Mouse (Mus musculus): ENCODE results near the gene Chst15.

The Chst15 gene

DNA sequence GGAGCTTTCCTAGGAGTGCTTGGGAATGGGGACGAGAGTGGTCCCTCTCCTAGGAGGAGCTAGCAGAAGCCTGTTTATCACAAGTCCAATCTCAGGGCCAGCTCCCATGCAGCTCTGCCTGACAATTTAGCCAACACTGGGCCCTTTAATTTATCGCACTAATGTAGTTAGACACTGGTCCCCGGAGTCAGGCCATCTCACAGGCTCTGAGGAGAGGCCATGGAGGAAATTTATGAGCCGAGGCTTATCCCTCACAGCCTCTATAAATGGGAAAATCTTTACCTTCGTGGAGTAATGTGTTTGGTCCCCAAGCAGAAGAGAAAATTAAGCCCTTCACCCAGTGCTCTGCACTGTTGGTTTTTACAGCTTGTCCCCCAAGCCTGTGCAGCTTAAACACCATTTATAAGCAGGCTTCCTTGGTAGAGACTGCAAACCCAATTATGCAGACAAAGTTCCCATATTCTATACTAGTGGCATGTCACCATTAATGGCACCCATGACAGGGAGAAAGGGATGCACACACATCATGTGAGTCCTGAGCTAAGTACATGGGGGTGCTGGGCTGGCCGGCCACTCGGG is 18.5 kb downstream of the Chst15 start:
- no peaks in the 10 kb centered on the region for H3K36me3 ChIP-seq (ENCODE audit: control insufficient read depth, insufficient read depth, low read length, poor library complexity, severe bottlenecking)
- no peak for DNase-seq (ENCODE audit: low read depth, low spot score)
- H3K27me3 ChIP-seq (ENCODE audit: control insufficient read depth, insufficient read depth, low read length, poor library complexity, severe bottlenecking), result no peaks in the 10 kb centered on the region

DNA sequence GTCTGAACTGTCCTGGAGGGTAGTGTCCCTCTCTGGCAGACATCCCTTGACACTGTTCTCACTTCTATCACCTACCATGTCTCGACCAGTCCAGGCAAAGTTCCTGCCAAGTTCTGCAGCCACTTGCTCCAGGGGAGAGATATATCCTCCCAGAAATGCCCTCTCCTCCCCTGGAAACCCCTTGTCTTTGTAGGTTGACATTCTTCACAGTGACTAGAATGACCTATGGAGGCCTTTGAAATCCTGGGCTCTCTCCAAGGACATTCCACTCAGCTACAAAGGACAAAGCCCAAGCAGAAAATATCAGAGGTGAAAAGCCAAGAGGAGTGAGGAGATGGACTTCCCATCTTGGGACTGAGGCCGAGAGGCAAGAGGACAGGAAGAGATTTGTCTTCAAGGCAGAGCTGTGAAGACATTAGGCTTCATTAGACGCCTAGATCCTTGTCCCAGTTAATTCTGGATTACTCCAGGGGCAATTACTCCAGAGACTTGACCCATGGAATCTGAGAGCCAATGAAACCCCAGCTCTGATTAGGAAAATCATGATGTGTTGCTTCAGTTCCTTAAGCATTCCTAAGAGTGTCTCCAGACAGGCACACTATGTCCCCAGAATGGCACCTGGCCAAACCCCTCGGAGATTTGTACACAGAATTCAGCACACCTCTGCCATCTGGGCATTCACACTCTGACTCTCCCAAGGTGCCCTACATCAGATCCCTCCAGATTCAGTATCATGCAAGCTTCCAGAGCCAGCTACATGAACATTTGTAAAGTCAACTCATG is 20.2 kb downstream of the Chst15 start:
- Histone ChIP-seq H3K36me3 (ENCODE audit: control insufficient read depth, insufficient read depth, low read length, poor library complexity, severe bottlenecking) (no peaks in the 10 kb centered on the region), H3K27me3 (ENCODE audit: control insufficient read depth, insufficient read depth, low read length, poor library complexity, severe bottlenecking) (no peaks in the 10 kb centered on the region)
- DNase-seq (ENCODE audit: low read depth, low spot score), result no peak

DNA sequence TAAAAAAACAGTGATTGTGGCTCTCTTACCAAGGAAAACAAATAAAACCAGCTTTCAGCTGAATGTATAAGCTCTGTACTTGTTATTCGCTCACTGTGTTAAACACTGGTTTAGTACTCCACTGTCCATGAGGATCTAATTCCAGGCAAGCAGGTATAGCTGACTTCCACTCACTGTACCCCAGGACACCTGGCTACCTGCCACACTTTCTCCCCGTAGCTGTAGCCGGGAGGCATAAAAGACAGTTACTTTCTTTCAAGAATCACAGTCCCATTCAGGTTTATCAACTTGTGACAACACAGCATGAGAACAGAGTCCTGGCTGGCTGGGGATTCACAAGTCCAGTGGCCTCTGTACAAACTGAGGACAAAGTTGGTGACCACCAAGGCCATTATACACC is 20.9 kb downstream of the Chst15 start:
- Histone ChIP-seq H3K27me3 (ENCODE audit: control insufficient read depth, insufficient read depth, low read length, poor library complexity, severe bottlenecking) (no peaks in the 10 kb centered on the region), H3K36me3 (ENCODE audit: control insufficient read depth, insufficient read depth, low read length, poor library complexity, severe bottlenecking) (no peaks in the 10 kb centered on the region)
- no peak for DNase-seq (ENCODE audit: low read depth, low spot score)

DNA sequence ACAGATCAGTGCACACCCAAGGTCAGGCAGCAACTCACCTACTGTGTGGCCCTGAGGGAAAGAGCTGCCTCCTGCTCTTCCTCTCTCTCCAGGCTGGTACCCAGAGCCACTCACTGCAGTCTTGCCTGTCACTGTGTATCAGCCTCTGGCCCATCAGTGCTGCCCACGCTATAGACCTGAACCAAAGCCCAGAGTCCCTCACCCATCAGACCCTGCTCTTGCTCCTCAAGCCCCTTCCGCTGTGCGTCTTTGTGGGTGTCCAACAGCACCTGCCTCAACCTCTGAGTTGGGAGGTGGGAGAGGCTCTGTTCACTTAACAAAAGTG is 29.7 kb downstream of the Chst15 start:
- Histone ChIP-seq H3K36me3 (ENCODE audit: control insufficient read depth, insufficient read depth, low read length, poor library complexity, severe bottlenecking) (peaks cover 2% of the 10 kb centered on the region; the same call in 1 of the 2 replicates), H3K27me3 (ENCODE audit: control insufficient read depth, insufficient read depth, low read length, poor library complexity, severe bottlenecking) (no peaks in the 10 kb centered on the region)
- no peak for DNase-seq (ENCODE audit: low read depth, low spot score)

DNA sequence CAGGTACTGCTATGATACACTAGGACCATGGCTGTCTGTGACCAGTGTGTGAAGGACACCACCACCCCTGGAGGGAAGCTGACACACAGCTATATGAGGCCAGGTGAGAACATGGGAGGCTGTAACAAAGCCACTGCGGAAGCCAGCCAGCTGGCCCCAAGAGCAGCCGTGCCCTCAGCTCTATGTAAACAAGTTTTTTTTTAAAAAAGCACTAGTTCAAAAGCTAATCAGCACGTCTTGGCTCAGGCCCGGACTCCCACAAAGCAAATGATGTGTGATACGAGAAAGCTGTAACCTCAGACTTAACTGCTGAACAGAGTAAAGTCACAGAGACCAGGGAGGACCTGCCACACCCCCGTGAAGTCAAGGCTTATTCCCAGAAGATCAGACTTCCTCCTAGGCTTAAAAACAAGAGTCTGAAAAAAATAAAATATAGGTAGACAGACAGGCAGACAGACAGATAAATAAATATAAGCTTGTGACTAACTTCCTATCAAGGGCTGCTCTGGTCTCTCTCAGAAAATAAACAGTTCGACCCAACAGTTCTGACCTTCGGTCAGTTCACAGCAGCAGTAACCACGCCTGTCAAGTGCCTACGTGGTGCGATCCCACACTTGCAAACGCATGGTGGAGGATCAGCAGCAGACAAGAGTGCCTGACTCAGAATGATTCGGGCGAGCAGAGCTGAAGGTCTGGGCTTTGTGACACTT is 30.2 kb downstream of the Chst15 start:
- DNase-seq (ENCODE audit: low read depth, low spot score), result no peak
- H3K27me3 ChIP-seq (ENCODE audit: control insufficient read depth, insufficient read depth, low read length, poor library complexity, severe bottlenecking), result no peaks in the 10 kb centered on the region

DNA sequence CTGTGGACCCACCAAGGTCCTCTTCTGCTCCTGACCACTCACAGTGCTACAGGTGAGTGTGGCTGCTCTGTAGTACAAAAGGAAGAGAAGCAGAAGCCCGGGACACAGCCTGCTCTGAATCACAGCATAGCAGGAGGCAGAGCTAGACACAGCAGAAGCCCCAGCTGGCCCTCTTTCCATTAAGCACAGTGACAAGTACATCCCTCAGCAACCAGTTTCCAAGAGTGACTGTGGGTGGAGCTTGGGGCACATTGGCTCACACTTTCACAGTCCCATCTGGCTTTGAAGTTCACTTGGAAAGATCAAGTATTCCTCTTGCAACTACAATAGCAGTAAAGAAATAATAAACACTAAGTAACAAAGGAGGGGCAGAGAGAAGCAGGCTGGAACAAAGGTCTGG is 32.2 kb downstream of the Chst15 start:
- no peak for DNase-seq (ENCODE audit: low read depth, low spot score)
- Histone ChIP-seq H3K27me3 (ENCODE audit: control insufficient read depth, insufficient read depth, low read length, poor library complexity, severe bottlenecking) (no peaks in the 10 kb centered on the region), H3K36me3 (ENCODE audit: control insufficient read depth, insufficient read depth, low read length, poor library complexity, severe bottlenecking) (no peaks in the 10 kb centered on the region; the same call in 1 of the 2 replicates)

More for the DNA sequence above, 30.2 kb downstream of the Chst15 start:
- peaks cover 2% of the 10 kb centered on the region; the same call in 1 of the 2 replicates for H3K36me3 ChIP-seq (ENCODE audit: control insufficient read depth, insufficient read depth, low read length, poor library complexity, severe bottlenecking)

DNA sequence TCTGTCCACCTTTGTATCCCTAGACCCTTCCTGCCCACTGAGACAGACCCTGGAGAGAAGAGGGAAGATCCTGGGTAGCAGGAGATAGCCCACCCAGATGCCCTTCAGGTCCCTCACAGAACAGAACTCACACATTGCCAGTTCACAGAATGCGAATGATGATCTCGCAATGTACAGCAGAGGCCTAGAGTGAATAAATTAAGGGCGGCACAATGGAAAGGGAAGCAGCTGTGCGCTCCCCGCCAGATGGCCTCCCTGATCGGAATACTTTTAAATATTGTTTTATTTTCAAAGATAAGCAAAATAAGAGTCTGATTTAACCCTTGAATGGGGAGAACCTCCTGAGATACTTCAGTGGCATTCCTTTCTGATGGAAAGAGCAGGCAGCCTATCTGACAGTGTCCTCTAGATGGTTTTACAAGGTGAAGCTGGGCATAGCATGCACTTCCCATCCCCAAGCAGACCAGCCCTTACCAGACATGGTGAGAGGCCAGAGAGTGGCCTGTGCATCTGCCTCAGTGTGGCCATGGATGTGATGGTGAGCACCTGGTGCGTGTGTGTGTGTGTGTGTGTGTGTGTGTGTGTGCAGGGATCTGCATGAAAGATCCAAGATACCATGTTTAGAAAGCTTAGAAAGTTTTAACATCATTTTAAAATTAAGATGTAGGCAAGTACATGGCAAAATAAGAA is 32.8 kb downstream of the Chst15 start:
- no peak for DNase-seq (ENCODE audit: low read depth, low spot score)
- H3K36me3 ChIP-seq (ENCODE audit: control insufficient read depth, insufficient read depth, low read length, poor library complexity, severe bottlenecking), result no peaks in the 10 kb centered on the region; the same call in 1 of the 2 replicates
- H3K27me3 ChIP-seq (ENCODE audit: control insufficient read depth, insufficient read depth, low read length, poor library complexity, severe bottlenecking), result no peaks in the 10 kb centered on the region

DNA sequence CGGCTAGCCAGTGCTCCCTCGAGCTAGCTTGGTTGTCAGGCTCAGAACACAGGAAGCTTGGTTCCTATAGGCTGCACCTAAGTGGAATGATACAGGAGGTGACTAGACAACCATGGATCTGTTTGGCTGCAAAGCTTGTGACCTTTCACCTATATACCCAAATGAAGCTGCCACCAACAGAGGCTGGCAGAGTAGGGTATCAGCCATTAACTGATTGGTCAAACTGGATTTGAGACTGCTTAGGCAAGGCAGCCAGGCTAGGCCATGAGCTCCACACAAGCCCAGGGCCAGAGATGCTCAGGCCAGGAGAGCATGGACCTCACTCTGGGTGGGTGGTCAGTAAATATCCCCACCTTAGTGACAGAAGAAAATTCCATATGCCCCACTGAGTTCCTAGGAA is 34.5 kb downstream of the Chst15 start:
- H3K27me3 ChIP-seq (ENCODE audit: control insufficient read depth, insufficient read depth, low read length, poor library complexity, severe bottlenecking), result no peaks in the 10 kb centered on the region
- DNase-seq (ENCODE audit: low read depth, low spot score), result no peak

DNA sequence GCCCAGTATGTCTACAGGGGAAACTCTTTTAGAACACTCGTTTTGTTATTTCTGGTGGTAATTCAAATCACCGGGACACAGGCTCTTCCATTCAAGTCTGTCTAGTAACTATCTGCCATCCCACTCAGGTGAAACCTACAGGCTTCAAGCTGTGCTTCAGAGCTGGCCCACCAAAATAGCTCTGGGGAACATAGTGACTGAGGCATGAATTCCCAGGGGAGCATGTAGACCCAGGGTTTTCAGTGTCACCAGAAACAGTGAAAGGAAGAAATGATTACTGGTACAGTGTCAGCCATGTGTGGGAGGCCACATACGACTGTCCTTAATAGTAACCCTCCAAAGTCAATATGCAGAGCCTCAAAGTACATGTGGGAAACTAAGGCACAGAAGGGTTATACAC is 34.9 kb downstream of the Chst15 start:
- H3K36me3 ChIP-seq (ENCODE audit: control insufficient read depth, insufficient read depth, low read length, poor library complexity, severe bottlenecking), result no peaks in the 10 kb centered on the region; the same call in 1 of the 2 replicates
- peak; percentile 73 for DNase-seq (ENCODE audit: low read depth, low spot score)
- H3K27me3 ChIP-seq (ENCODE audit: control insufficient read depth, insufficient read depth, low read length, poor library complexity, severe bottlenecking), result no peaks in the 10 kb centered on the region

More for the DNA sequence above, 34.5 kb downstream of the Chst15 start:
- no peaks in the 10 kb centered on the region; the same call in 1 of the 2 replicates for H3K36me3 ChIP-seq (ENCODE audit: control insufficient read depth, insufficient read depth, low read length, poor library complexity, severe bottlenecking)

DNA sequence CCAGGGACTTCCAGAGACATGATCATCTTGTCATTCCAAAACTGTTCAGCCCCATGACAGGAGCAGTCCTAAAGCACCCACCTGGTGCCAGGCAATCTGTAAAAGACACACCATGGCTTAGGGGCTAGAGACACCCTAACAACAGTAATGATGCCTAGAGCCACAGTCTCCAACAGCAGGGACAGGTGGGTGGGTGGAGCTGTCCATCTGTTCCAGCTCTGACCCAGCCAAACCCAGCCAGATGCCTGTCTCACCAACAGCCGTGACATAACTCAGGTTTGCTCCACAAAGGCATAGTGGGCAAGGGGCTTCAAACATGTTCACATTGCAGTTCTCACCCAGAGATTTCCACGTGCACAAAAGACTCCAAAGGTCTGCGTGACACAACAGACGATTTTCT is 35.3 kb downstream of the Chst15 start:
- no peaks in the 10 kb centered on the region for H3K27me3 ChIP-seq (ENCODE audit: control insufficient read depth, insufficient read depth, low read length, poor library complexity, severe bottlenecking)
- no peaks in the 10 kb centered on the region; the same call in 1 of the 2 replicates for H3K36me3 ChIP-seq (ENCODE audit: control insufficient read depth, insufficient read depth, low read length, poor library complexity, severe bottlenecking)
- no peak for DNase-seq (ENCODE audit: low read depth, low spot score)

DNA sequence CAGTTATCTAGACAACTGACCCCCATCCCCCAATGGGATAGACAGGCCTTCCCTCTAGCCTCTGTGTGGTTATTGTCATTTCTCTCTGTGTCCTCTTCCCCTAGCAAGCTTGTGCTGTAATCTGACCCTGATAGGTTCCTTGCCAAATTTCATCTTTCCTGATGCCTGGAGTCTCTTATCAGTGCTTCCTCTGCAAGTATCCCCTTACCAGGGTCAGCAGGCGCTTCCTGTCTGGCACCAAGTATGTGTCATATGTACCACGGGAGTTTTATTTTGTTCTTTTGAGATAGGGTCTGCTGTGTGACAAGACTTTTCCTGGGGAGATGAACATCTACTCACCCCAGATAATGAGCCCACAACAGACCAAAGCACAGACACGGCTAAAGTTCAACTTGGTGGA is 38.4 kb downstream of the Chst15 start:
- DNase-seq (ENCODE audit: low read depth, low spot score), result no peak
- H3K36me3 ChIP-seq (ENCODE audit: control insufficient read depth, insufficient read depth, low read length, poor library complexity, severe bottlenecking), result peaks cover 5% of the 10 kb centered on the region; the same call in 1 of the 2 replicates
- no peaks in the 10 kb centered on the region for H3K27me3 ChIP-seq (ENCODE audit: control insufficient read depth, insufficient read depth, low read length, poor library complexity, severe bottlenecking)

DNA sequence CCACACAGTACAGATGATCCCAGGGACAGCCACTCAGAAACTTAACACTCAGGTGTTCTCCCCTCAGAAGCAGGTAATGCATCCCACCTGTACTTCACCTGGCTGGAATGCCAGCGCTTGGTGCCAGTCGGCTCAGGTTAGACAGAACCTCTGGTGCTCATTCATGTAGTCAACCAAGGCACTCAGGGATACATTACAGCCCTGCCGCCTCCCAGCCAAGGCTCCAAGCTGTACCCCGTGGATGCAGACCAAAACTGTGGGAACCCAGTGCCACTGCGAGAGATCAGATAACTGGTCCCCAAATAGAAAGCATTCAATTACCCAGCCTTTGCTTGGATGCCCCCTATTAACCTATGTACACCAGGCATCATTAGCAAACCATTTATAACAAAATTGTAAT is 40.7 kb downstream of the Chst15 start:
- H3K27me3 ChIP-seq (ENCODE audit: control insufficient read depth, insufficient read depth, low read length, poor library complexity, severe bottlenecking), result no peaks in the 10 kb centered on the region
- DNase-seq (ENCODE audit: low read depth, low spot score), result no peak
- peaks cover 5% of the 10 kb centered on the region; the same call in 1 of the 2 replicates for H3K36me3 ChIP-seq (ENCODE audit: control insufficient read depth, insufficient read depth, low read length, poor library complexity, severe bottlenecking)

DNA sequence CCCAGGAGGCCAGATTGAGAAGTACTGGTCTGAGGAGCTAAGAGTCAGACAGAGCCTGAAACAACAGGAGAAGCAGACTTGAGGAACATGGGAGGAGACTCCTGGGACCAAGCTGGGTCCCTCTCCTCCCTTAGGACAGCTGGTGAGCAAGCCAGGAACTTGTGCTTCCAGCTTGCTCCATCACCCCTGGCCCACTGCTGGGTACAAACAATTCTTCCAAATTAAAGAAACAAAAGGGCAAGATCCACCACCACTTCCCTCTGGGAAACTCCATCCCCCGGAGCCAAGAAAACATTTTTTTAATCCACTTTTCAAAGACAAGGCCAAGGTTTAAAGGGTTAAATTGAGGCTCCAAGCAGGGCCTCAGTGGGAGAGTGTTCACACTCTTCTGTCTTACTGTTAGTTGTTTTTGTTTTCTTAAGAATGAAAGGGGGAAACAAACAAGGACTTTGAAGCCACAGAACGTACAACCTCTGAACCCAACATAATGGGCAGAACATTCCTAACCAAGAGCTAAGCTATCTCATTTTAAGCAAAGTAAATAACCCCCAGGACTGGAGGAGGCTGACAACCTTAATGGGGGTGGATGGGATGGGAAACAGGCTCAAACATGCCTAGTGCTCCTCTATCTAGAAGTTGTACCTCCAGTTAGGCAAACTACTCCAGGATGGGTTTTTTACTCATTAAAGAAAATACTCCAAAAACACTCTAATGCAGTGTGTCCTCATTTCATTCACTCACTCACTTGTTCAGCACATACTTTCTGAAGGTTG is 43.1 kb downstream of the Chst15 start:
- Histone ChIP-seq H3K27me3 (ENCODE audit: control insufficient read depth, insufficient read depth, low read length, poor library complexity, severe bottlenecking) (no peaks in the 10 kb centered on the region), H3K36me3 (ENCODE audit: control insufficient read depth, insufficient read depth, low read length, poor library complexity, severe bottlenecking) (peaks cover 12% of the 10 kb centered on the region)
- no peak for DNase-seq (ENCODE audit: low read depth, low spot score)

DNA sequence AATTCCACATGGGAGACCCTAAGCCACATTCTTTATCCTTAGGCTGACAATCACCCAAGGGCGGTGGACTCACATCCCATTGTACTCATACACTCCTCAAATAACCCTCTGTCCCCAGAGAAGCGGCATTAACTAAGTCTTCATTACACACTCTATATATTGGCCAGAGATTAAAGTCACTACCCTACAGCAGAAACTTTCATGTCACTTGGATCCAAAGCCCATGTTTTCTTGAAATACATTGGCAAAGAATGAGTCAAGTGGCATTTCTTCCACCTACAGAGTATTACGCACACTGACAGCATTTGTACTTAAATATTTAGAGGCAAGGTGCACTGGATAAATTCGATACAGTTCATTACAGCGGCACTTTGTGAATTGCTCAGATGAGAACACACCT is 44.0 kb downstream of the Chst15 start:
- DNase-seq (ENCODE audit: low read depth, low spot score), result no peak
- H3K27me3 ChIP-seq (ENCODE audit: control insufficient read depth, insufficient read depth, low read length, poor library complexity, severe bottlenecking), result no peaks in the 10 kb centered on the region
- peaks cover 16% of the 10 kb centered on the region for H3K36me3 ChIP-seq (ENCODE audit: control insufficient read depth, insufficient read depth, low read length, poor library complexity, severe bottlenecking)

All from splenic B cell, adult 2 months (primary cell).